Mouse (Mus musculus) lung, postnatal 0 days (tissue): ENCODE data around the gene Cryl1.

Experiments used
- CTCF ChIP-seq: IDR thresholded peaks from 2 replicates; pipeline ENCODE4 v1.5.1; 2016; ENCODE audit warnings: antibody characterized with exemption, mild to moderate bottlenecking
- EP300 ChIP-seq: IDR thresholded peaks from 2 replicates; pipeline ENCODE4 v1.6.1; 2016; ENCODE audit warnings: antibody characterized with exemption, mild to moderate bottlenecking, control low read depth

DNA sequence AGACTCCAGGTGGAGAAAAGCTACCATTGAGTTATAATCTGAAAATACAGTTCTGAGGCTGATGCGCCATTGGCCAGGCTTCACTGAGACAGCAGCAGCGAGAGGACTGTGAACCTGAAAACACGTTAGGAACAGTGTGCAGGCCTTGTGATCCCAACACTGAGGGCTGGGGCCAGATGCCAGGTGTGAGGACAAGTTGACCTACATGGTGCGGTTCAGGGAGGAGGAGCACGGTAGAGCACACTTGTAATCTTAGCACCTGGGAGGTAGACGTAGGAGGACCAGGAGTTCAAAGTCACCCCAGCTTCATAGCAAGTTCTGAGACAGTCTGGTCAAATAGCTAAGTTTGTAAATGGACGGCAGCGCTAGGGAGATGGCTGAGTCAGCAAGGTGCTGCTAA is 139.0 kb downstream of the Cryl1 start:
- TF ChIP-seq CTCF: no peak
- no peak for TF ChIP-seq EP300
